Mouse (Mus musculus) myocyte (in vitro differentiated cells): ENCODE data around the gene Kif5c. TPM values are rescaled to one million over a fixed set of nuclear protein-coding genes. Genes with fewer than 3 reads are reported as not detected.

Experiments used
- H3K27me3 ChIP-seq: one replicate; pipeline ENCODE4 v1.6.1; 2011; ENCODE audit not compliant: control insufficient read depth, insufficient read depth, insufficient read length
- H3K36me3 ChIP-seq: one replicate; pipeline ENCODE4 v1.6.1; 2011; ENCODE audit not compliant: control insufficient read depth, insufficient read depth
- H3K4me2 ChIP-seq: one replicate; pipeline ENCODE4 v1.6.1; 2011; ENCODE audit warnings: low read depth, control low read depth
- H3K4me3 ChIP-seq: one replicate; pipeline ENCODE4 v1.5.1; 2011; ENCODE audit warnings: mild to moderate bottlenecking, control low read depth, moderate library complexity
- H3K79me2 ChIP-seq: one replicate; pipeline ENCODE4 v1.6.1; 2011; ENCODE audit not compliant: control insufficient read depth, insufficient read depth
- H3ac ChIP-seq: one replicate; pipeline ENCODE4 v1.6.1; 2011; ENCODE audit not compliant: control insufficient read depth, insufficient read length
- CEBPB ChIP-seq: IDR thresholded peaks from 2 replicates; pipeline ENCODE4 v1.6.1; 2011; ENCODE audit warnings: mild to moderate bottlenecking, moderate library complexity; ENCODE audit not compliant: poor library complexity, insufficient read depth, severe bottlenecking
- E2F4 ChIP-seq: IDR thresholded peaks from one replicate; pipeline ENCODE4 v1.6.1; 2011; ENCODE audit warnings: mild to moderate bottlenecking, control low read depth, moderate library complexity; ENCODE audit not compliant: insufficient read depth
- MAX ChIP-seq: IDR thresholded peaks from one replicate; pipeline ENCODE4 v1.6.1; 2011; ENCODE audit warnings: low read depth, mild to moderate bottlenecking, control low read depth
- MYOD1 ChIP-seq, 3 experiments: IDR thresholded peaks; one replicate each; pipeline ENCODE4 v1.6.1; 2011; ENCODE audit warnings: control low read depth in 2 of 3, low read depth in 2 of 3, mild to moderate bottlenecking in 2 of 3, moderate library complexity in 1 of 3; ENCODE audit not compliant: insufficient read length in 2 of 3, control insufficient read depth in 1 of 3
- MYOG ChIP-seq, 3 experiments: IDR thresholded peaks; one replicate each; pipeline ENCODE4 v1.6.1; 2011; ENCODE audit warnings: control low read depth in 2 of 3, low read depth in 2 of 3, mild to moderate bottlenecking in 2 of 3; ENCODE audit not compliant: insufficient read length in 2 of 3, control insufficient read depth in 1 of 3, insufficient read depth in 1 of 3
- POLR2A ChIP-seq: IDR thresholded peaks from one replicate; pipeline ENCODE4 v1.6.1; 2011; ENCODE audit warnings: low read depth, mild to moderate bottlenecking, control low read depth, moderate library complexity; ENCODE audit not compliant: insufficient read length
- POLR2AphosphoS2 ChIP-seq: IDR thresholded peaks from one replicate; pipeline ENCODE4 v1.6.1; 2011; ENCODE audit warnings: low read depth, control low read depth; ENCODE audit not compliant: insufficient read length
- REST ChIP-seq: IDR thresholded peaks from one replicate; pipeline ENCODE4 v1.6.1; 2011; ENCODE audit warnings: mild to moderate bottlenecking, control low read depth, moderate library complexity; ENCODE audit not compliant: insufficient read depth, insufficient read length
- SRF ChIP-seq: IDR thresholded peaks from one replicate; pipeline ENCODE4 v1.6.1; 2011; ENCODE audit warnings: low read depth; ENCODE audit not compliant: control insufficient read depth, insufficient read length
- TCF12 ChIP-seq: IDR thresholded peaks from one replicate; pipeline ENCODE4 v1.6.1; 2011; ENCODE audit warnings: mild to moderate bottlenecking, control low read depth; ENCODE audit not compliant: poor library complexity, insufficient read depth, severe bottlenecking
- TCF3 ChIP-seq: IDR thresholded peaks from one replicate; pipeline ENCODE4 v1.6.1; 2011; ENCODE audit warnings: low read depth, control low read depth; ENCODE audit not compliant: insufficient read length
- USF1 ChIP-seq: IDR thresholded peaks from one replicate; pipeline ENCODE4 v1.6.1; 2011; ENCODE audit warnings: low read depth, mild to moderate bottlenecking, control low read depth, moderate library complexity
- polyA plus RNA-seq: library from polyadenylated mRNA; unstranded; fragments of >200 nt; fragmentation: generic; extraction: Trizol; gene quantifications from one replicate; pipeline ENCODE4 v1.2.1, GENCODE M21; 2012; ENCODE audit warnings: missing spikeins

The Kif5c gene
- polyA plus RNA-seq, 1 experiment, result 6.2 TPM

- no peak overlapping the region for H3ac ChIP-seq
- no peaks in the 10 kb centered on the region for H3K79me2 ChIP-seq
- no peaks in the 10 kb centered on the region for H3K27me3 ChIP-seq
- TF ChIP-seq SRF, result no peak
- peak; percentile 77 for TF ChIP-seq USF1
- TF ChIP-seq CEBPB, result peak; percentile 80
- TF ChIP-seq MAX, result no peak
- H3K4me3 ChIP-seq, result no peak overlapping the region
- no peaks in the 10 kb centered on the region for H3K36me3 ChIP-seq
- no peak overlapping the region for H3K4me2 ChIP-seq
Measured at GRCm38 (mm10) chr2:49600021-49600681, 18.9 kb upstream of the Kif5c start.

- H3K79me2 ChIP-seq, result no peaks in the 10 kb centered on the region
- no peaks in the 10 kb centered on the region for H3K36me3 ChIP-seq
- H3K27me3 ChIP-seq, result no peaks in the 10 kb centered on the region
- H3K4me2 ChIP-seq, result no peak overlapping the region
- no peak overlapping the region for H3ac ChIP-seq
- no peak overlapping the region for H3K4me3 ChIP-seq
- TF ChIP-seq TCF3, result no peak
- no peak for TF ChIP-seq SRF
- TF ChIP-seq USF1, result no peak
- TF ChIP-seq TCF12, result no peak
- no peak for TF ChIP-seq MYOD1 (IDR thresholded peaks at IDR 0.05; ENCODE audit: control insufficient read depth in 1 of 3, insufficient read length in 2 of 3, low read depth in 2 of 3)
- TF ChIP-seq CEBPB, result no peak
Measured at GRCm38 (mm10) chr2:49602791-49603349, 16.2 kb upstream of the Kif5c start.

- Histone ChIP-seq H3K36me3 (no peaks in the 10 kb centered on the region), H3K4me3 (no peak overlapping the region), H3K79me2 (no peaks in the 10 kb centered on the region), H3ac (no peak overlapping the region), H3K27me3 (no peaks in the 10 kb centered on the region), H3K4me2 (peak overlapping the region; percentile 67)
- TF ChIP-seq CEBPB (0 out of 2 replicates have a peak, but pooled peaks have one; percentile 30), POLR2AphosphoS2 (no peak)
Measured at GRCm38 (mm10) chr2:49609611-49610010, 9.5 kb upstream of the Kif5c start.

- no peak overlapping the region for H3ac ChIP-seq
- H3K79me2 ChIP-seq, result no peaks in the 10 kb centered on the region
- no peak overlapping the region for H3K4me2 ChIP-seq
- H3K36me3 ChIP-seq, result no peaks in the 10 kb centered on the region
- no peak for TF ChIP-seq POLR2AphosphoS2
- TF ChIP-seq USF1, result no peak
- TF ChIP-seq POLR2A, result no peak
- TF ChIP-seq TCF3, result no peak
- no peak for TF ChIP-seq MYOD1 (IDR thresholded peaks at IDR 0.05; ENCODE audit: control insufficient read depth in 1 of 3, insufficient read length in 2 of 3, low read depth in 2 of 3)
- no peaks in the 10 kb centered on the region for H3K27me3 ChIP-seq
- no peak overlapping the region for H3K4me3 ChIP-seq
Measured at GRCm38 (mm10) chr2:49616765-49617164, 2.3 kb upstream of the Kif5c start.

GRCm38 (mm10) chr2:49619719-49620522 lies 823 bp downstream of the Kif5c start:
- peak overlapping the region; percentile 19 for H3K4me3 ChIP-seq
- TF ChIP-seq POLR2A (no peak), TCF12 (no peak), CEBPB (no peak), REST (no peak)

GRCm38 (mm10) chr2:49620626-49621117 lies 1.6 kb downstream of the Kif5c start:
- Histone ChIP-seq H3K27me3 (no peaks in the 10 kb centered on the region), H3K36me3 (no peaks in the 10 kb centered on the region), H3K79me2 (no peaks in the 10 kb centered on the region), H3ac (no peak overlapping the region), H3K4me3 (no peak overlapping the region), H3K4me2 (no peak overlapping the region)
- TF ChIP-seq SRF (no peak), TCF12 (no peak), MYOG (IDR thresholded peaks at IDR 0.05; ENCODE audit: control insufficient read depth in 1 of 3, insufficient read depth in 1 of 3, insufficient read length in 2 of 3, low read depth in 2 of 3) (no peak), POLR2A (no peak), TCF3 (no peak), MYOD1 (IDR thresholded peaks at IDR 0.05; ENCODE audit: control insufficient read depth in 1 of 3, insufficient read length in 2 of 3, low read depth in 2 of 3) (no peak), REST (no peak), MAX (no peak), CEBPB (no peak), POLR2AphosphoS2 (no peak), E2F4 (no peak), USF1 (no peak)

More at GRCm38 (mm10) chr2:49619719-49620522, 823 bp downstream of the Kif5c start:
- Histone ChIP-seq H3K36me3 (no peaks in the 10 kb centered on the region), H3ac (no peak overlapping the region), H3K79me2 (no peaks in the 10 kb centered on the region), H3K4me2 (peak overlapping the region; percentile 92), H3K27me3 (no peaks in the 10 kb centered on the region)
